Mouse (Mus musculus) kidney, postnatal 0 days (tissue): ENCODE data around the gene Xlr5a. TPM values are rescaled to one million over a fixed set of nuclear protein-coding genes. Genes with fewer than 3 reads are reported as not detected.
"Not testable (repeated sequence)": the region's sequence is repeated elsewhere in the genome, so short reads cannot be mapped to it uniquely, and the experiment has no call there.

ENCODE experiments used
- ATAC-seq: fragments of 200-750 bp; cut with Nextera tagmentation; replicated peaks from 2 replicates; pipeline ENCODE4 v1.8.0; 2017; ENCODE audit warnings: low read depth, moderate number of reproducible peaks, moderate TSS enrichment, moderate library complexity; ENCODE audit not compliant: low FRiP score
- DNase-seq: peaks from one replicate; pipeline ENCODE4 v3.0.0-alpha.2; 2016; ENCODE audit warnings: low spot score
- H3K27ac ChIP-seq: fragments of 300-500 bp; sonication (generic); 2 replicates; pipeline ENCODE4 v1.5.1; 2014; ENCODE audit warnings: mild to moderate bottlenecking
- H3K27me3 ChIP-seq: fragments of 300-500 bp; sonication (generic); 2 replicates; pipeline ENCODE4 v1.6.1; 2014; ENCODE audit warnings: low read length, mixed read lengths; ENCODE audit not compliant: insufficient read depth
- H3K36me3 ChIP-seq: fragments of 300-500 bp; sonication (generic); 2 replicates; pipeline ENCODE4 v1.6.1; 2014; ENCODE audit warnings: low read length, mixed read lengths; ENCODE audit not compliant: insufficient read depth
- H3K4me1 ChIP-seq: fragments of 300-500 bp; sonication (generic); replicated peaks from 2 replicates; pipeline ENCODE4 v1.6.1; 2014; ENCODE audit warnings: antibody characterized with exemption, low read length, mixed read lengths; ENCODE audit not compliant: insufficient read depth
- H3K4me2 ChIP-seq: fragments of 300-500 bp; sonication (generic); 2 replicates; pipeline ENCODE4 v1.6.1; 2014; ENCODE audit warnings: mild to moderate bottlenecking, low read length, moderate library complexity, mixed read lengths
- H3K4me3 ChIP-seq: fragments of 300-500 bp; sonication (generic); replicated peaks from 2 replicates; pipeline ENCODE4 v1.5.1; 2014; ENCODE audit warnings: low read depth, low read length
- H3K9ac ChIP-seq: fragments of 300-500 bp; sonication (generic); 2 replicates; pipeline ENCODE4 v1.6.1; 2014; ENCODE audit warnings: low read depth, low read length
- H3K9me3 ChIP-seq: fragments of 300-500 bp; sonication (generic); replicated peaks from 2 replicates; pipeline ENCODE4 v1.6.1; 2016; ENCODE audit warnings: low read length, inconsistent platforms, mixed read lengths
- CTCF ChIP-seq: IDR thresholded peaks from 2 replicates; pipeline ENCODE4 v1.5.1; 2016; ENCODE audit warnings: antibody characterized with exemption, low read depth, mild to moderate bottlenecking, moderate library complexity
- WGBS: fragments of 180-500 bp; shearing (Covaris S2); extraction: QIAGEN DNeasy Blood & Tissue Kit; methylation state at CpG from one replicate; pipeline ENCODE4 v1.1.7; 2014; 5-methylcytosine and 5-hydroxymethylcytosine counted together
- polyA plus RNA-seq: library from polyadenylated mRNA; unstranded; fragments of >200 nt; fragmentation: Nextera tagmentation; extraction: Ambion mirVana; gene quantifications from 2 replicates; pipeline ENCODE4 v1.2.1, GENCODE M21; 2015

Gene Xlr5a
- polyA plus RNA-seq, 1 experiment from 2014 or later, result 0.16 TPM

- Histone ChIP-seq H3K4me2 (peak overlapping the region; percentile 70), H3K4me1 (no peaks in the 10 kb centered on the region), H3K36me3 (no peaks in the 10 kb centered on the region), H3K27me3 (no peaks in the 10 kb centered on the region), H3K9ac (peak overlapping the region; percentile 71), H3K4me3 (peak overlapping the region; percentile 59), H3K9me3 (no peaks in the 10 kb centered on the region), H3K27ac (peak overlapping the region; percentile 92)
- DNase-seq, result peak; percentile 27
- WGBS, result 33% methylated on average over 46 of the region's 51 CpGs
- peak; percentile 80 for ATAC-seq
- peak; percentile 17; the same call in 1 of the 2 replicates for TF ChIP-seq CTCF
These were observed 64.1 kb downstream of the Xlr5a start for GRCm38 (mm10) chrX:73228606-73229214.

- Histone ChIP-seq H3K4me3 (peak within 1 kb of the TSS; percentile 59), H3K9ac (peak within 1 kb of the TSS; percentile 71), H3K9me3 (no peaks in the 10 kb centered on the region), H3K36me3 (no peaks in the 10 kb centered on the region), H3K27ac (peak within 1 kb of the TSS; percentile 92), H3K4me2 (peak within 1 kb of the TSS; percentile 70), H3K27me3 (no peaks in the 10 kb centered on the region), H3K4me1 (no peaks in the 10 kb centered on the region)
- WGBS, result 29% methylated on average over 39 of the region's 39 CpGs
- ATAC-seq (peak; percentile 95), DNase-seq (peak; percentile 88)
- TF ChIP-seq CTCF, result no peak
These were observed 64.7 kb downstream of the Xlr5a start, which contains the start of gene F8a for GRCm38 (mm10) chrX:73227914-73228605. TSS of gene F8a (plus strand) at chrX:73228291.

GRCm38 (mm10) chrX:73225365-73225764 is 67.4 kb downstream of the Xlr5a start:
- no peaks in the 10 kb centered on the region for H3K4me1 ChIP-seq
- H3K4me3 ChIP-seq, result no peak overlapping the region
- H3K27ac ChIP-seq, result no peak overlapping the region
- no peak overlapping the region for H3K9ac ChIP-seq
- no peak for ATAC-seq
- no peak for DNase-seq
- 56% methylated on average over 1 of the region's 1 CpGs for WGBS
- H3K27me3 ChIP-seq, result no peaks in the 10 kb centered on the region
- TF ChIP-seq CTCF, result no peak
- H3K4me2 ChIP-seq, result no peak overlapping the region
- no peaks in the 10 kb centered on the region for H3K36me3 ChIP-seq
- H3K9me3 ChIP-seq, result no peaks in the 10 kb centered on the region

DNA sequence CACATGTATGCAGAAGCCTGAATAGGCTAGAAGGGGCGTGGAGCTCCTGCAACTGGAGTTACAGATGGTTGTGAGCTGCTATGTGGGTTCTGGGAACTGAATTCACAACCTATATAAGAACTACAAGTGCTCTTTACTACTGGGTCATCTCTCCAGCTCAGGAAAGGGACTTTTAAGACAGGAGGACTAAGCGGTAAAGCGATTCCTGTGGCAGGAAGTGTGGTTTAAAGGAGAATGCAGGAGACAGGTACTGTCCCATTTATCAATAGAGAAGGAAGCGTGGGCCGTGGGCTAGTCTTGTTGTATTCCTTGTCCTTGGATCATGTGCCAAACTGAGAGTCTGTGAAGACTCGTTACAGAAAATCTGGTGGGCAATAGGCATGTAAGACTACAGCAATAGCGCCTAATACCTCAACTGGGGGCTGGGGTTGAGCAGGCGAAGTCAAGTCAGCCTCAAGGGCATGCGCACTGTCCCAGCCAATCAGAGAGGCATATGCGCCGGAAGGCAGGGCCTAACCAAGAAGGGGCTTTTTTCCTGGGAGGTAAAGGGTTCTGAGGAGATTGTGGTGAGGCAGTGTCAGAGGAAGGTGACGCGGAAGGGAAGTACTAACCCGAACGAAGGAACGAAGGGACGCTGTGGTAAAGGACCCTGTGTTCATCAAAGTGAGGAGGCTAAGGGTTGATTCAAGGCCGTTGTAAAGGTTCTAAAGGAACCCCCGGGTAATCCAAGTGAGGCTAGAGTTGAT is 78.8 kb downstream of the Xlr5a start, which contains the start of gene Xlr4b:
Gene Xlr4b, plus strand, starts transcription at position 515 of the 746 bp plus-strand sequence.
- H3K4me3 ChIP-seq, H3K9me3 ChIP-seq: not testable (repeated sequence)
- WGBS, result 74% methylated on average over 11 of the region's 19 CpGs

GRCm38 (mm10) chrX:73191934-73192333 is 100.8 kb downstream of the Xlr5a start, which contains the start of gene Xlr3b:
TSS of gene Xlr3b (plus strand) at chrX:73192207.
- ATAC-seq, result 0 out of 2 replicates have a peak, but pooled peaks have one; percentile 33
- H3K4me2 ChIP-seq, H3K9ac ChIP-seq, H3K27me3 ChIP-seq, H3K36me3 ChIP-seq, H3K4me3 ChIP-seq, DNase-seq, H3K4me1 ChIP-seq, H3K27ac ChIP-seq, H3K9me3 ChIP-seq: not testable (repeated sequence)
- 79% methylated on average over 12 of the region's 12 CpGs for WGBS

More for the DNA sequence above, 78.8 kb downstream of the Xlr5a start, which contains the start of gene Xlr4b:
- not testable (repeated sequence) for H3K4me2 ChIP-seq, H3K36me3 ChIP-seq, H3K4me1 ChIP-seq, DNase-seq, ATAC-seq, H3K27me3 ChIP-seq, H3K27ac ChIP-seq, H3K9ac ChIP-seq

DNA sequence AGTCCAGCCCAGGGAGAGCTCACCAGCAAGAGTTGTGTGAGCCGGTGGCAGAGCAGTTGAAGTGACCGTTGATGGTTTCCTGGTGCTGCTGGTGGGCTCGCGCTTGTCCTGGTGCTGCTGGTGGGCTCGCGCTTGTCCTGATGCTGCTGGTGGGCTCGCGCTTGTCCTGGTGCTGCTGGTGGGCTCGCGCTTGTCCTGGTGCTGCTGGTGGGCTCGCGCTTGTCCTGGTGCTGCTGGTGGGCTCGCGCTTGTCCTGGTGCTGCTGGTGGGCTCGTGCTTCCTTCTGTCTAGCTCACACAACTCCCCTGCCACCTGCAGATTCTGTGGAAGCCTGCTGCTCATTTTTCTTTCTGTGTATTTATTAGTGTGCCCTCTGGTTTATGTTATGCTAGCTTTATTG is 115.9 kb downstream of the Xlr5a start, which contains the start of gene Spin2d:
Gene Spin2d, minus strand, starts transcription at position 101 of the 400 bp plus-strand sequence.
- not testable (repeated sequence) for H3K36me3 ChIP-seq, H3K4me3 ChIP-seq, H3K27ac ChIP-seq, H3K9me3 ChIP-seq, H3K4me2 ChIP-seq, ATAC-seq, DNase-seq, H3K27me3 ChIP-seq, H3K4me1 ChIP-seq, H3K9ac ChIP-seq
- WGBS, result 78% methylated on average over 6 of the region's 15 CpGs

GRCm38 (mm10) chrX:73149350-73149749 is 143.4 kb downstream of the Xlr5a start, which contains the start of gene DXBay18:
TSS of gene DXBay18 (minus strand) at chrX:73149450.
- H3K4me3 ChIP-seq, H3K9ac ChIP-seq, DNase-seq, H3K4me1 ChIP-seq, H3K36me3 ChIP-seq, H3K27me3 ChIP-seq, H3K27ac ChIP-seq, H3K4me2 ChIP-seq, H3K9me3 ChIP-seq, ATAC-seq: not testable (repeated sequence)
- WGBS, result no CpG with 5 or more reads among the region's 7 CpGs

- not testable (repeated sequence) for H3K36me3 ChIP-seq, H3K27ac ChIP-seq, DNase-seq, H3K4me3 ChIP-seq, H3K9ac ChIP-seq, H3K4me2 ChIP-seq, H3K9me3 ChIP-seq, H3K4me1 ChIP-seq, ATAC-seq, H3K27me3 ChIP-seq
- WGBS, result no CpG with 5 or more reads among the region's 20 CpGs
These were observed 144.3 kb downstream of the Xlr5a start, which contains the start of gene Xlr5b for GRCm38 (mm10) chrX:73148496-73148895. TSS of gene Xlr5b (plus strand) at chrX:73148796.
